ENCODE assay signal across 7 mouse cellular contexts in the genomic region with DNA sequence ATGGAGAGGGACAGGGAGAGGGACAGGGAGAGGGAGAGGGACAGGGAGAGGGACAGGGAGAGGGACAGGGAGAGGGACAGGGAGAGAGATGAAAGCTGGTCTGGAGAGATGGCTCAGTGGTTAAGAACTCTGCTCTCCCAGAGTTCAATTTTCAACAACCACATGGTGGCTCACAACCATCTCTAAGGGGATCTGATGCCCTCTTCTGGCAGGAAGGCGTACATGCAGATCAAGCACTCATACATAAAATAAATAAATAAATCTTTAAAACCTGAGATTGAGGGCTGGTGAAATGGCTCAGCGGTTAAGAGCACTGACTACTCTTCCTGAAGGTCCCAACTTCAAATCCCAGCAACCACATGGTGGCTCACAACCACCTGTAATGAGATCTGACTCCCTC. TPM values are rescaled to one million over a fixed set of nuclear protein-coding genes. Genes with fewer than 3 reads are reported as not detected.
DNase-seq lines count a peak whose midpoint lies in the region; ATAC-seq and TF ChIP-seq lines count a peak whose summit lies in the region.
"Not testable (repeated sequence)": the region's sequence is repeated elsewhere in the genome, so short reads cannot be mapped to it uniquely, and the experiment has no call there.

No protein-coding gene starts in this region.

- H3K9ac ChIP-seq in liver, adult 2 months (ENCODE audit: low read depth, low read length), result not testable (repeated sequence)

- not testable (repeated sequence) for TF ChIP-seq CTCF in liver, adult 2 months (IDR thresholded peaks at IDR 0.05; ENCODE audit: low read depth, low read length)

- 75% methylated on average over 2 of the region's 2 CpGs for WGBS in liver, adult 2 months

- not testable (repeated sequence) for TF ChIP-seq POLR2A in liver, adult 2 months (IDR thresholded peaks at IDR 0.05; ENCODE audit: extremely low read depth, insufficient read depth, low read length)

- H3K27ac ChIP-seq in liver, adult 2 months (replicated peaks; ENCODE audit: insufficient read depth, low read depth, low read length), result not testable (repeated sequence)

- not testable (repeated sequence) for H3K4me3 ChIP-seq in liver, adult 2 months (ENCODE audit: insufficient read depth, low read depth, low read length)

- H3K79me2 ChIP-seq in liver, adult 2 months (ENCODE audit: control insufficient read depth, insufficient read depth, low read length), result not testable (repeated sequence)

- ATAC-seq in megakaryocyte progenitor cell, adult 5-6 weeks (replicated peaks; ENCODE audit: poor library complexity), result peak; percentile 48

- DNase-seq in CD4-positive helper T cell, adult 2 months (ENCODE audit: low read depth, low spot score), result peak; percentile 7
- peak; percentile 3 for DNase-seq in c-Kit-positive CD71-positive TER-119-positive erythroid progenitor cells, embryonic 14.5 days (ENCODE audit: low spot score)
- DNase-seq in forelimb bud, embryonic 11.5 days (ENCODE audit: low read depth, low spot score), result peak; percentile 3
- peak; percentile 7 for DNase-seq in kidney, adult 18-20 months
- DNase-seq in liver, adult 2 months (ENCODE audit: extremely low read depth, low read depth, low spot score), result peak; percentile 4
- peak; percentile 35 for DNase-seq in splenic B cell, adult 2 months (ENCODE audit: low read depth, low spot score)

- H3K27me3 ChIP-seq in liver, adult 2 months (ENCODE audit: control insufficient read depth, insufficient read depth, low read length); splenic B cell, adult 2 months (ENCODE audit: control insufficient read depth, insufficient read depth, low read length, poor library complexity, severe bottlenecking): not testable (repeated sequence)

- not testable (repeated sequence) for H3K4me1 ChIP-seq in liver, adult 2 months (ENCODE audit: control insufficient read depth, insufficient read depth, low read length)

- not testable (repeated sequence) for H3K36me3 ChIP-seq in liver, adult 2 months (ENCODE audit: control insufficient read depth, insufficient read depth, low read length); splenic B cell, adult 2 months (ENCODE audit: control insufficient read depth, insufficient read depth, low read length, poor library complexity, severe bottlenecking)

RNA-seq across cellular contexts. Expression of gene Klf8, which starts 38.1 kb away (rescaled TPM):
- total RNA-seq in liver, adult 2 months (2014; rRNA removed), result under 0.01 TPM in 1 of 2 replicates, not detected in the other
- polyA plus RNA-seq in liver, adult 2 months (2012; rRNA removed), result not detected in 2 replicates
- 2.4 and 3.2 TPM in 2 replicates for total RNA-seq in megakaryocyte progenitor cell, adult 5-6 weeks (2015)
- 1.6 and 2.8 TPM in 2 replicates for total RNA-seq in megakaryocyte progenitor cell, adult 5-6 weeks (2017)

RNA-seq across cellular contexts. Expression of gene Rragb, which starts 59.4 kb away (rescaled TPM):
- 0.47 and 0.83 TPM in 2 replicates for total RNA-seq in liver, adult 2 months (2014; rRNA removed)
- 0.24 and 0.50 TPM in 2 replicates for polyA plus RNA-seq in liver, adult 2 months (2012; rRNA removed)
- total RNA-seq in megakaryocyte progenitor cell, adult 5-6 weeks (2015), result 4.6 and 7.0 TPM in 2 replicates
- 6.9 and 9.4 TPM in 2 replicates for total RNA-seq in megakaryocyte progenitor cell, adult 5-6 weeks (2017)
